Mouse (Mus musculus) urinary bladder, adult 18-20 months (tissue): Measurements from ENCODE around the gene Nrxn1.

Experiments
- DNase-seq, 2 experiments: peaks; one replicate each; pipeline ENCODE4 v3.0.0; 2022; ENCODE audit warnings: low spot score in 2 of 2, mixed read lengths in 2 of 2

Gene Nrxn1

GRCm38 (mm10) chr17:90809197-90810163 is 283.4 kb downstream of the Nrxn1 start:
- peak in 1 of 2 experiments; percentile 14 for DNase-seq

DNA sequence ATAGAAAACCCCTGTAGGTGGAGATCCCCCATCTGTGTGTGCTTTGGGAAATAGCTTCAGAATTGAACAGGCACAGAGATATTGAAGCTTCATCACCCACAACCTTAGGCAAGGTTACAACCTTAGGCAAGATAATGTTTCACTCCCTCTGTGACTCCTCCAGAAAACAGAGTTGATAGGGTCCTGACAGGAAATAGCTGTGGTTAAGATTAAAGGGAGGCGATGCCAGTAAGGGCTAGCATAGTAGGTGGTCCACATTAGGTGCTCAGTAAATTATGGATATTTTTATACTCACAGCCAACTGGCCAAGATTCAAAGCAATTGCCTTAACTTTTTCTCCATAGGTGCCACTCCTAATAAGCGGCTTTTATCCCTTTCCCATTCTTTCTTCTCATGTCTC is 284.6 kb downstream of the Nrxn1 start:
- DNase-seq, result no peak

GRCm38 (mm10) chr17:90807199-90807598 is 285.7 kb downstream of the Nrxn1 start:
- DNase-seq, result no peak

DNA sequence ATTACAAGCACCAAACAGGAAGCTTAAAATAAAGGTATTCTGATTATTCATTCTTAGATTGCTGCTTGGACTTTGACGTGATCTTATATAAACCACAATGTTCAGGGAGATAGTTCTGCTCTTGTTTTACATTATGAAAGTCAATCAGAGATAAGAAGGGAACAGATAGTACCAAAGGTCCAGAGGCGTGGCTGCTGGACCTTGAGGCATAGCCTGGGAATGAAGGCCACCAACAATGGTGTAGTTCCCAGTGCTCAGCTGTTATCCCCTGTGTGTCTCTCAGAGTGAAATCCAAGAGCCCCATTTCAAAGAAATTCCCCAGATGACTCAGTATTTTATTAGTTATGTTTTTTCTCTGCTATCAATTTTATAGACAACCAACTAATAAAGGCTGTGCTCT is 294.2 kb downstream of the Nrxn1 start:
- no peak for DNase-seq

DNA sequence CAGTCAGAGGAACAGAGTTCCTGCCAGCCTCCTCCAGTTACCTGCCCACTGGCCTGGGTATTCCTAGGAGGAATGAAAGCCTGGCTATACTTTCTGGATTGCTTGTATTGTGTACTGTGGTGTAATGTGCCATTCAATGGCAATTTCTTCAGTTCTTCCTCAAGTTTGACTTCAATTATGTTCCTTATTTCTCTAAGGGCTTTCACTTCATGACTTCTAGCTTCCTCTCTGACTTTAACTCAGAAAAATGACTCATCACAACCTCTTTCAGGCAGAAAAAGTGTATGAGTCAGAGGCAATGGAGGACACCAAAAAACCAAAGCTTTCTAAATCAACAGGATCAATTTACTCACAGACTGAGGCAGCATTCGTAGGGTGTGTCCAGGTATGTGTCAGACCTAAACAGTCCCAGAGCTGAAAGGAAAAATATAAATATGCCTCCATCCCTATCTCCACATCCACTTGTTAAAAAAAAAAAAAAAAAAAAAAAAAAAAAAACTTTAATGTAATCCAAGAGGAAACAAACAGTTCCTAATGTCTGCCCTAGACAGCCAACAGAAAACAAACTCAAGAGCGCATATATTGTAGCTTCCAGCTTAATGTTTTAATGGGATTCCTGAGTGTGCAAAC is 295.1 kb downstream of the Nrxn1 start:
- DNase-seq, result no peak

DNA sequence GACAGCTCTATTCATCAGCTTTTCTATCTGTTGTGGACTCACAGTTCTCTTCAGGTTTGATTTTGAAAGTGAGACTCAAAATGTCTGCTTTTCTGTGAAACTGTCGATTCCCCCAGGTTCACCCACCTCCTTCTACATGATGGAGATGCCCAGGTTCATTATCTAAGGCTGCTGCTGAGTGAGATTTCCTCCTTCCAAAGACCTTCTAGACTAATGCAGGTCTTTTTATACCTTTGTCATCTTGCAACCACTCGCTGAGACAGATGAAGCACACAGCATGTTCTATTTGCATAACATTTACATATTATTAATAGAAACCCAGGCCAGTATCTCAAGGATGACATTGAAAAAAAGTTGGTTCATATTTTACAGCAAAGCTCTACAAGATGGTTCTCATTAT is 295.9 kb downstream of the Nrxn1 start:
- no peak for DNase-seq

DNA sequence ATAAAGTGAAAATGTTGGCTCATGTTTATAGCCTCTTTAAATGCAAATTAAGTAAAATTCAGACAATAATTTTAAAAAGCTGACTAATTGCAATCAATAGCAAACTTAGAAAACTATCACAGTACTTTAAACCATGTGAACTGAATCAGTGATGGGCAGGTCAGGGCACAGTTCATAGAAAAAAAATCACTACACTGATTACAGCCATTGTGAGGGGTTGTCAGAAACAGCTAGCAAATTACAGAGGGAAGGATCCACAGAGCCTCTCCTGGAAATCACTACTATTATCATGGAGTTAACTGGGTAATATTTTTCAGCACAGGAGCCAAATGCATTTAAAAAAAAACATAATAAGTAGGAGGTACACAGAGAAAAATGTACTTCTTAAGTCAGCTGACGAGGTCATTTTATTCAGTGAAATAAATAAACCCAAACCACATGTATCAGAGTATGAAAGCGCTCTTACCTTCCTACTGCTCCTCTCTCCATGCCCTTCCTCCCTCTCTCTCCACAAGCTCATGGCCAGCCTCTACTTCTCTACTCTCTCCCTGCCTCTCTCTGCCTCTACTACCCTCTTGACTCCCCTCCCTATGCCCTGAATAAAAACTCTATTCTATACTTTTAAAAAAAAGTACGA is 304.3 kb downstream of the Nrxn1 start:
- DNase-seq, result no peak

- DNase-seq, result no peak
Measured at GRCm38 (mm10) chr17:90788040-90788439, 304.8 kb downstream of the Nrxn1 start.

DNA sequence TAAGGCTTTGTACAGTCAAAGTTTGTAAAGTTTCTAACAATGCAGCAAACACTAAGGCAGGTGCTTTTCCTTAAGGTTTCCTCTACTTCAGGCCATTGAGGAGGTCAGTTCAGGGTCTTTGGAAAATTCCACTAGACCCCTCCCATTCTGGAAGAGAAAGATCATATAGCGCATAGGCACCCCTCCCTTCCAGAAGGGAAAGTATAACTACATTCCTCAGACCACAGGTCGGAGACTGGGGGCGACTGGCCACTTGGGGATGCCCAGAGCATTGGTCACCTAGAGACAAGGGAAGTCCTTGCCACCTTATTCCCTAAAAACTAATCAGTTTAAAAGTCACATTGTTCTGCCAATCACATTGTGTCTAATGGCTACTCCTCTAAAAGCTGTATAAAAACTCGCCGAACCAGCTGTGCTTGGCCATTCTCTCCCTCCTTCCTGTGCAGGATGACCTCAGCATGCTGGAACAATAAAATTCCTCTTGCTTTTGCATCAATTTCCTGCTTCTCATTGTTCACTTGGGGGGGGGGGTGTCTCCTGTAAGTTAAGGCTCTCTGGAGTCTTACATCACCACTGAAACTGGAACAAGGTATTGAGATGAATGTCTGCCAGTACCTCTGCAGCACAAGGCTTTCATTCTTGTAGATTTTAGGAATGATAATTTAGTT is 305.6 kb downstream of the Nrxn1 start:
- DNase-seq, result no peak

DNA sequence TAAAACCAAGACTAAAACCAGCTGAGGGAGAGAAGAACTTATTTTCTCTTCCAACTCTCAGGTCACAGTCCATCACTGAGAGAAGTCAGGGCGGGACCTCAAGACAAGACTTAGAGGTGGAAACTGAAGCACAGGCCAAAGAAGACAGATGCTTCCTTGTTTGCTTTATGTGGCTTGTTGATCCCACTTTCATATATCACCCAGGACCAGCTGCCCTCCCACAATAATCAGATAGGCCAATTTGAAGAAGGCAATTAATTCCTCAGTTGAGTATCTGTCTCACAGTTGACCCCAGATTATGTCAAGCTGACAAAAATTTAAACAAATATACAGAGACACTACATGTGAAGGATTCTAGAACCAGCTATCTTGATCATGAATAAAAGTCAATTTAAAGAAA is 312.4 kb downstream of the Nrxn1 start:
- DNase-seq, result no peak

GRCm38 (mm10) chr17:90775397-90775796 is 317.5 kb downstream of the Nrxn1 start:
- no peak for DNase-seq

DNA sequence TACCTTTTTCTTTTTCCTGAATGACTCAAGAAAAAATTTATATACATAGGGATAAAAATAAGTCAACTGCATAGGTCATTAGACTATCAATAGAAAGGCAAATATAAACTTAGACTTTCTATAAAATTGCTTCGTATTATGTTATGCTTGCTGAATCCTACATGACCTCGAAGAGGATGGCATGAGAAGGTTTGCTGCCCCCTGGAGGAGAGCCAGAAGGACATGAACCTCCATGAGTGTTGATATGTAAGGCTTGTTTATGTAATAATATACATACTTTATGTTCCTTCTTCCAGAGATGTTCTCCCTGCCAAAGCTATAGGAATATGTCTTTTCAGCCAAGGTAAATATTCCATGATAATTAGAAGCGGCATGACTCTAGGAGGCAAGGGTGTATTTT is 319.6 kb downstream of the Nrxn1 start:
- no peak for DNase-seq

- no peak for DNase-seq
Measured at GRCm38 (mm10) chr17:90768216-90768615, 324.7 kb downstream of the Nrxn1 start.

DNA sequence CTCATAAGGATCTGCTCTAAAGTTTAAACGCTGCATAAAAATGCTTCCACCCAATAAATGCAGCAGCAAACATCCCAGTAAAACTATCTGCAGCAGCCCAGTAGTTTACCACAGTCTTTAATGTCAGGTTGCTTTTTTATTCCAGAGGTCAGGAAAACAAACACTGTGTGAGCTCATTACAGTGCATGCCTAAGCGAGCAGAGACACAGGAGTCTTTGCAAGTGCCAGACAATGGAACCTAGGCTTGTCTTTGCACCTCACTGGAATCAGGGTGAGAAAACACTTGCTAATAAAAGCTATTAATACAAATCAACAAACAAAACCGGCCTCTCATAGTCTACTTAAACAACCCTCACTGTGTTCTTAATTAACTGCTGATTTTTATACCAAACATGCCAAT is 365.7 kb downstream of the Nrxn1 start:
- no peak for DNase-seq

GRCm38 (mm10) chr17:90704773-90705172 is 388.1 kb downstream of the Nrxn1 start:
- DNase-seq, result no peak

DNA sequence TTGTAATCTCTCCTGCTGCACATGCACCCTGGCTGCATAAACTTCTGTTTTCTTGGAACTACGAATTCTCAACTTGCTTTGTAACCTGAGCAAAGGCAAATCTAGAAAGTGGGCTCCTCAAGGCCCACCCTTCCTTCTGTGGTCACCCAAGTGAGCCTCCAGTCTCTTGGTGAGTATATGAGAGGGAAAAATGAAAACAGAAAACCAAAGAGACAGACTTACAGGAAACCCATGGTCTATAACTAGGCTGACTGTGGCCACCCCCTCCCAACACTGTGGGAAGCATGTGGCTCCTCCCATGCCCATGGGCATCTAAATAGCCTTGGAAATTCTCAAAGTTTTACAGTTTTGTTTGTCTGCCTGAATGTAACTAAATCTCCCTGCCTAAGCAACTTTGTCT is 390.2 kb downstream of the Nrxn1 start:
- DNase-seq, result no peak

DNA sequence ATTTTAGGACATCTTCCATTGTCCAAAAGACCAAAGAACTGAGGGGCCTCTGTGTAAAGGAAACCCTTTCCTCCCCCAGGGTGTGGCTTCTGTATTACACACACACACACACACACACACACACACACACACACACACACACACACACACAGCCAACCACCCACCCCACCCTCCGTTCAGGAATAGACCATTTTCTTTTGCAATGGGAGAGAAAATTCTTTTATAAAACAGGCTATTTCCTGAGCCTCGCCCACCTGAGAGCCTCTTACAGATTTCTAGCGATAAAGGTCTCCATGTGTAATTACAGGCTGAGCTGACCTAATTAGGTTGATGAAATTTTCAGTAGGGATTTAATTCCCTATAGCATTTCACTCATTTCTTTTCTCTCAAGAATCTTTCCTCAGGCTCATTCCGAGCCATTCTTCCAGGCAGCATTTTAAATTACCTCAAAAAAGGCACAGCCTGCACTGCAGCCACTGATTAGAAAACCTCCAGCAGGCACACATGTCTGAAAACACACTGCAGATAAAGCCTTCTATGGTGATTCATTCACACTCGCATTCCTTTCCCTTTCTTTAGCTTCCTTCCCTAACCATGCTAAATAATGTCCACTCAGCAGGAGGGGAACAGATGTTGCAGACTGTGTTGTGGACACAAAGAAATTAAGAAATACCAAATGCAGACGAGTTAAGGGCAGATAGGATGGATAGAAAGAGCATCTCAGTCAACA is 396.6 kb downstream of the Nrxn1 start:
- DNase-seq, result no peak

GRCm38 (mm10) chr17:90695086-90695584 is 397.7 kb downstream of the Nrxn1 start:
- no peak for DNase-seq

GRCm38 (mm10) chr17:90684172-90684571 is 408.7 kb downstream of the Nrxn1 start:
- DNase-seq, result no peak

- DNase-seq, result no peak
Measured at GRCm38 (mm10) chr17:90681019-90681418, 411.9 kb downstream of the Nrxn1 start.

DNA sequence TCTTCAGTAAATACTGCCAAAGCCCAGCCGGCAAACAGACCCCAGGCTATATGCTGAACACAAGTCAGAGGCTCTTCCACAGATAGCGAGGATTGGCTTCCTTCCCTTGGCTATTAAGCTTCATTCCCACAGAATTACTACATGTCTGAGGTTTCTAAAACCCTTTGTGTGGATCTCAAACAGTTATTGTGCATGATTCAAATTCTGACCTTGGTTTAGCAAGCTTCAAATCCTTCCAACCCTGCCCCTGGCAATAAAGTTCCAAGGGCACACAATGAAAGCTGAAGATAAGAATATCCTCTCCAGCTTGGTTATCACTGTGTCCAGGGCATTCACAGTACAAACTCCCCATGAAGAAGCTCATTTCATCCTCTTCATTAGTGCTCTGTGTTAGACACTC is 416.2 kb downstream of the Nrxn1 start:
- DNase-seq, result no peak
